Mouse (Mus musculus) left cerebral cortex, postnatal 4 days (tissue): Measurements from ENCODE around the gene Prr5l. TPM values are rescaled to one million over a fixed set of nuclear protein-coding genes. Genes with fewer than 3 reads are reported as not detected.

ENCODE experiments used
- DNase-seq: peaks from one replicate; pipeline ENCODE4 v3.0.0-alpha.2; 2022
- intact Hi-C: fragments of 180-260 bp; cut with DNase I; formaldehyde crosslinking; loops from one replicate; pipeline ENCODE4 v1.15.1; 2025
- total RNA-seq, 2 experiments: library from RNA; stranded (reverse); gene quantifications; 2 replicates each; pipeline ENCODE4 v1.2.3; 2021

Gene Prr5l
- total RNA-seq, 2 experiments from 2014 or later, result 3.0 to 5.3 TPM

GRCm38 (mm10) chr2:101885768-101886438 lies 3.1 kb upstream of the Prr5l start, which contains the start of gene Commd9:
Commd9 (plus strand) TSS chr2:101886247.
- peak; percentile 92 for DNase-seq
- intact Hi-C loops, result no loop called here

GRCm38 (mm10) chr2:101884286-101884685 lies 1.5 kb upstream of the Prr5l start:
- no peak for DNase-seq
- intact Hi-C loops, result no loop called here

- intact Hi-C loops, result no loop called here
- DNase-seq, result no peak
Observed at GRCm38 (mm10) chr2:101881471-101882162, 1.2 kb downstream of the Prr5l start.

GRCm38 (mm10) chr2:101871179-101871578 lies 11.6 kb downstream of the Prr5l start:
- peak; percentile 23 for DNase-seq
- intact Hi-C loops, result loop anchor here (10.0 kb wide), 1 partner anchor 176 kb away; no protein-coding TSS in a partner anchor

- DNase-seq, result no peak
- intact Hi-C loops, result no loop called here
Observed at GRCm38 (mm10) chr2:101868683-101869082, 14.1 kb downstream of the Prr5l start.

- DNase-seq, result peak; percentile 36
- intact Hi-C loops, result no loop called here
Observed at GRCm38 (mm10) chr2:101862219-101863123, 20.4 kb downstream of the Prr5l start.

- DNase-seq, result no peak
- intact Hi-C loops, result no loop called here
Observed at GRCm38 (mm10) chr2:101860920-101861485, 21.8 kb downstream of the Prr5l start.

- DNase-seq, result no peak
- intact Hi-C loops, result no loop called here
Observed at GRCm38 (mm10) chr2:101856174-101856573, 26.7 kb downstream of the Prr5l start.

- no peak for DNase-seq
- intact Hi-C loops, result no loop called here
Observed at GRCm38 (mm10) chr2:101854792-101855191, 28.0 kb downstream of the Prr5l start.

GRCm38 (mm10) chr2:101842756-101843155 lies 40.1 kb downstream of the Prr5l start:
- intact Hi-C loops, result no loop called here
- no peak for DNase-seq

GRCm38 (mm10) chr2:101834816-101835523 lies 47.9 kb downstream of the Prr5l start:
- intact Hi-C loops, result no loop called here
- DNase-seq, result no peak

GRCm38 (mm10) chr2:101832361-101832760 lies 50.5 kb downstream of the Prr5l start:
- intact Hi-C loops, result no loop called here
- DNase-seq, result no peak

- intact Hi-C loops, result no loop called here
- DNase-seq, result no peak
Observed at GRCm38 (mm10) chr2:101831851-101832250, 51.0 kb downstream of the Prr5l start.

- intact Hi-C loops, result no loop called here
Observed at GRCm38 (mm10) chr2:101830186-101830915, 52.5 kb downstream of the Prr5l start.

GRCm38 (mm10) chr2:101829013-101829412 lies 53.8 kb downstream of the Prr5l start:
- DNase-seq, result no peak
- intact Hi-C loops, result no loop called here

More at GRCm38 (mm10) chr2:101830186-101830915, 52.5 kb downstream of the Prr5l start:
- DNase-seq, result no peak

- intact Hi-C loops, result no loop called here
Observed at GRCm38 (mm10) chr2:101828057-101828643, 54.7 kb downstream of the Prr5l start.

GRCm38 (mm10) chr2:101827626-101828025 lies 55.2 kb downstream of the Prr5l start:
- intact Hi-C loops, result no loop called here
- DNase-seq, result no peak

More at GRCm38 (mm10) chr2:101828057-101828643, 54.7 kb downstream of the Prr5l start:
- DNase-seq, result no peak

- intact Hi-C loops, result no loop called here
- DNase-seq, result no peak
Observed at GRCm38 (mm10) chr2:101826950-101827600, 55.8 kb downstream of the Prr5l start.
